Mouse (Mus musculus) liver, embryonic 13.5 days (tissue): ENCODE measurements around the gene Sdccag8. TPM values are rescaled to one million over a fixed set of nuclear protein-coding genes. Genes with fewer than 3 reads are reported as not detected.
A peak's percentile ranks its signal among the peaks of the same experiment; 100 is the strongest.

Experiments
- ATAC-seq: fragments of 200-750 bp; cut with Nextera tagmentation; 2 replicates; pipeline ENCODE4 v1.8.0; 2017; ENCODE audit warnings: low read depth, mild to moderate bottlenecking, moderate number of reproducible peaks, moderate library complexity
- DNase-seq: peaks from one replicate; pipeline ENCODE4 v3.0.0; 2022
- H3K27ac ChIP-seq: fragments of 300-500 bp; sonication (generic); 2 replicates; pipeline ENCODE4 v1.5.1; 2015; ENCODE audit warnings: moderate library complexity, mild to moderate bottlenecking, inconsistent platforms
- H3K27me3 ChIP-seq: fragments of 300-500 bp; sonication (generic); 2 replicates; pipeline ENCODE4 v1.6.1; 2015; ENCODE audit warnings: mild to moderate bottlenecking, inconsistent platforms
- H3K36me3 ChIP-seq: fragments of 300-500 bp; sonication (generic); 2 replicates; pipeline ENCODE4 v1.6.1; 2015; ENCODE audit warnings: mild to moderate bottlenecking, inconsistent platforms
- H3K4me1 ChIP-seq: fragments of 300-500 bp; sonication (generic); replicated peaks from 2 replicates; pipeline ENCODE4 v1.6.1; 2015; ENCODE audit warnings: inconsistent platforms
- H3K4me2 ChIP-seq: fragments of 300-500 bp; sonication (generic); 2 replicates; pipeline ENCODE4 v1.6.1; 2015; ENCODE audit warnings: inconsistent platforms, mild to moderate bottlenecking, moderate library complexity
- H3K4me3 ChIP-seq: fragments of 300-500 bp; sonication (generic); replicated peaks from 2 replicates; pipeline ENCODE4 v1.5.1; 2015; ENCODE audit warnings: mild to moderate bottlenecking, inconsistent platforms
- H3K9ac ChIP-seq: fragments of 300-500 bp; sonication (generic); 2 replicates; pipeline ENCODE4 v1.6.1; 2015; ENCODE audit warnings: mild to moderate bottlenecking, inconsistent platforms
- H3K9me3 ChIP-seq: fragments of 300-500 bp; sonication (generic); replicated peaks from 2 replicates; pipeline ENCODE4 v1.6.1; 2016; ENCODE audit warnings: inconsistent platforms
- WGBS: fragments of 180-500 bp; shearing (Covaris S2); methylation state at CpG from one replicate; pipeline ENCODE4 v1.1.7; 2015; ENCODE audit not compliant: insufficient replicate concordance; 5-methylcytosine and 5-hydroxymethylcytosine counted together
- polyA plus RNA-seq: library from polyadenylated mRNA; unstranded; fragments of >200 nt; fragmentation: Nextera tagmentation; extraction: Ambion mirVana; gene quantifications from 2 replicates; pipeline ENCODE4 v1.2.1, GENCODE M21; 2015

The Sdccag8 gene
- polyA plus RNA-seq, 1 experiment from 2014 or later = 5.7 TPM

GRCm38 (mm10) chr1:176816728-176817127 lies 2.3 kb downstream of the Sdccag8 start:
- WGBS = 59% methylated on average over 4 of the region's 4 CpGs
- no peak for ATAC-seq
- Histone ChIP-seq H3K36me3 (no peaks in the 10 kb centered on the region), H3K9ac (no peak overlapping the region), H3K27ac (no peak overlapping the region), H3K4me2 (no peak overlapping the region), H3K4me3 (no peak overlapping the region), H3K27me3 (no peaks in the 10 kb centered on the region), H3K9me3 (no peaks in the 10 kb centered on the region), H3K4me1 (peaks cover 50% of the 10 kb centered on the region)
- no peak for DNase-seq

DNA sequence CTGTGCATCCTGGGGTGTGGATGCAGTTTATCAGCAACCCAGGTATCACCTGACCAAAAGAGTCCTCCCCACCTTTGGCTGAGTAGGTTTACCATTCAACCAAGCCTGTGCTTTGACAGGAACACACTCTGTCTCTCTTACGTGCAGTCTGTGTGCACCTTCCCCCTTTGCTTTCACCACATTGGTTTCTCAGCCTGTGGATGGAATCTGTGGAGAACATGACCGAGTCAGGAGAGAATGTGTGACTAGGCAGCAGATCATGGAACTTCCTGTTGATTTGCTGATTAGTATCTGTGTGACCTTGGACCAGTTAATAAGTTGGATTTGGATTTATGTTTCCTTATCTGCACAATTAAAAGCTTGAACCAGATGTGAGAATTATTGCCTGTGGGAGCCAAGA lies 3.7 kb downstream of the Sdccag8 start:
- DNase-seq = no peak
- Histone ChIP-seq H3K27me3 (no peaks in the 10 kb centered on the region), H3K36me3 (no peaks in the 10 kb centered on the region), H3K4me1 (peaks cover 55% of the 10 kb centered on the region), H3K9ac (no peak overlapping the region), H3K4me2 (no peak overlapping the region), H3K9me3 (no peaks in the 10 kb centered on the region), H3K4me3 (no peak overlapping the region), H3K27ac (no peak overlapping the region)
- WGBS = 54% methylated on average over 2 of the region's 2 CpGs
- no peak for ATAC-seq

DNA sequence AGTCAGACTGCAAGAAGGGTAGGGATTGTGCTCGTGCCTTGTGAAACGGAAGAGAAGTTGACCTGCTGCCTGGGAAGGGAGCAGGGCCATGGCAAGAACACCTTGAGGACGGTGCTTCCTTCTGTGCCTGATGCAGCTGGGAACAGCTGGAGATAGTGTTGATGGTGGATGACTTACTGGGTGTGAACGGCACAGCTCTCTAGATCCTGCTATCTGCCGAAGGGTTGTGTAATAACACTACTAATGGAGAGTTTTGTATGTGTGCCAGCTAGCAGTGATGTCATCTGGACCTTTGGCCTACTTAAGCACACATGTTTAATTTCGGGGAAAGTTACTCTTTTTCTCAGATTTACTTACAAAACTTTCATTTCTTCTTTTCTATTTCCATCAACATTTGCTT lies 4.3 kb downstream of the Sdccag8 start:
- H3K27me3 ChIP-seq = no peaks in the 10 kb centered on the region
- H3K4me2 ChIP-seq = peak overlapping the region; percentile 30
- no peaks in the 10 kb centered on the region for H3K9me3 ChIP-seq
- WGBS = 34% methylated on average over 6 of the region's 6 CpGs
- no peak overlapping the region for H3K4me3 ChIP-seq
- no peak overlapping the region for H3K9ac ChIP-seq
- H3K4me1 ChIP-seq = peaks cover 61% of the 10 kb centered on the region
- ATAC-seq (no peak), DNase-seq (no peak)
- no peaks in the 10 kb centered on the region for H3K36me3 ChIP-seq
- H3K27ac ChIP-seq = peak overlapping the region; percentile 17; the same call in 1 of the 2 replicates

GRCm38 (mm10) chr1:176821929-176822328 lies 7.5 kb downstream of the Sdccag8 start:
- peak; percentile 54 for DNase-seq
- Histone ChIP-seq H3K27ac (no peak overlapping the region), H3K4me1 (peaks cover 70% of the 10 kb centered on the region), H3K4me2 (peak overlapping the region; percentile 34), H3K27me3 (no peaks in the 10 kb centered on the region), H3K9ac (no peak overlapping the region), H3K36me3 (no peaks in the 10 kb centered on the region), H3K9me3 (no peaks in the 10 kb centered on the region), H3K4me3 (no peak overlapping the region; the same call in 1 of the 2 replicates)
- 16% methylated on average over 1 of the region's 1 CpGs for WGBS
- ATAC-seq = peak; percentile 91

- Histone ChIP-seq H3K9me3 (no peaks in the 10 kb centered on the region), H3K36me3 (no peaks in the 10 kb centered on the region), H3K4me1 (peaks cover 76% of the 10 kb centered on the region), H3K9ac (no peak overlapping the region), H3K4me2 (peak overlapping the region; percentile 2; the same call in 1 of the 2 replicates), H3K27ac (no peak overlapping the region), H3K27me3 (no peaks in the 10 kb centered on the region), H3K4me3 (no peak overlapping the region)
- peak; percentile 31 for DNase-seq
- WGBS = 19% methylated on average over 4 of the region's 4 CpGs
- ATAC-seq = peak; percentile 70
These were observed 8.5 kb downstream of the Sdccag8 start for GRCm38 (mm10) chr1:176822949-176823348.

DNA sequence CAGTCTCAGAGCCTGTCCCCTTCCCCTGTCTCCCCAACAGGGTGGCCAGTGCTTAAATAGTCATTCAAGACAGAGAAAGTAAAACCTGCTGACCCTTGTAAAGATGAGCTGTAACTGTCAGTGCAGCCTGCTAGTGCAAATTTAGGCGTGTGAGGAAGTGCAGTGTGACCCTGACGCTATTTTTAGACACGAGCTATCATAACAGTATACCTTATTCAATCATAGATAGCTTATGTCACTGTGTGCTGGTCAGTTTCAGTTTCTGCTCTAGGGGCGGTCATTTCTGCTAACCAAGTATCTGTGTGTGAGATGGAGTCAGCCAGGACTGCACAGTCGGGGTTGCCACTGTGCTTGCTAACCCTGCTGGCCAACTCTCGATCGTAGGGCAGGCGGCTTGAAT lies 9.4 kb downstream of the Sdccag8 start:
- ATAC-seq = no peak
- Histone ChIP-seq H3K4me2 (no peak overlapping the region), H3K4me1 (peaks cover 71% of the 10 kb centered on the region), H3K9me3 (no peaks in the 10 kb centered on the region), H3K27me3 (no peaks in the 10 kb centered on the region), H3K27ac (no peak overlapping the region), H3K4me3 (no peak overlapping the region), H3K9ac (no peak overlapping the region), H3K36me3 (no peaks in the 10 kb centered on the region)
- DNase-seq = no peak
- 40% methylated on average over 8 of the region's 8 CpGs for WGBS

DNA sequence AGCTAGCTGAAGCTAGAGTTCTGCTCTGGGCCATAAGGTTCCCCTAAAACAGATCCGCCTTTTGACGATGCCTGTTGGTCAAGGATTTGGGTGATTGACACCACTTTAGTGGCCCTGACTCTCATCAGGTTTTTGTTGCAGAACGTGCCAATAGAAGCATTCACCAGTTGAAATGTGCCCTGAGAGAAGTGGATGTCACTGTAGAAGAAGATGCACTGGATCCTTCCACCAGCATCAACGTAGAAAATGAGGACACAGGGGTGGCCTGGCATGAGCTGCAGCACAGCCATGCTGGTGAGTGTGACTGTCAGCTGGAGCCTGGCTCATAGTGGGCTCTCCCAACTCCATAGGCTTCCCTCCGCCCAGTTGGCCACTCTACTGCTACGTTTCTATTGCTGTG lies 10.2 kb downstream of the Sdccag8 start:
- peaks cover 71% of the 10 kb centered on the region for H3K4me1 ChIP-seq
- no peak overlapping the region for H3K9ac ChIP-seq
- no peaks in the 10 kb centered on the region for H3K9me3 ChIP-seq
- ATAC-seq = no peak
- H3K27me3 ChIP-seq = no peaks in the 10 kb centered on the region
- no peak for DNase-seq
- no peak overlapping the region for H3K4me3 ChIP-seq
- WGBS = 70% methylated on average over 6 of the region's 6 CpGs
- no peak overlapping the region for H3K27ac ChIP-seq
- H3K4me2 ChIP-seq = no peak overlapping the region
- no peaks in the 10 kb centered on the region for H3K36me3 ChIP-seq

- Histone ChIP-seq H3K9me3 (no peaks in the 10 kb centered on the region), H3K36me3 (no peaks in the 10 kb centered on the region), H3K9ac (no peak overlapping the region), H3K4me2 (no peak overlapping the region), H3K27me3 (no peaks in the 10 kb centered on the region), H3K4me3 (no peak overlapping the region), H3K27ac (no peak overlapping the region), H3K4me1 (peaks cover 69% of the 10 kb centered on the region)
- DNase-seq (no peak), ATAC-seq (no peak)
- 88% methylated on average over 4 of the region's 4 CpGs for WGBS
These were observed 10.6 kb downstream of the Sdccag8 start for GRCm38 (mm10) chr1:176825084-176825483.

- Histone ChIP-seq H3K4me3 (no peak overlapping the region), H3K27me3 (no peaks in the 10 kb centered on the region), H3K9me3 (no peaks in the 10 kb centered on the region), H3K4me2 (no peak overlapping the region), H3K36me3 (no peaks in the 10 kb centered on the region), H3K27ac (no peak overlapping the region), H3K4me1 (peaks cover 58% of the 10 kb centered on the region), H3K9ac (no peak overlapping the region)
- ATAC-seq (no peak), DNase-seq (no peak)
- 40% methylated on average over 11 of the region's 11 CpGs for WGBS
These were observed 11.7 kb downstream of the Sdccag8 start for GRCm38 (mm10) chr1:176826186-176826585.

- 46% methylated on average over 4 of the region's 4 CpGs for WGBS
- Histone ChIP-seq H3K27me3 (no peaks in the 10 kb centered on the region), H3K9me3 (no peaks in the 10 kb centered on the region), H3K4me1 (peaks cover 51% of the 10 kb centered on the region), H3K4me3 (no peak overlapping the region), H3K27ac (no peak overlapping the region), H3K4me2 (peak overlapping the region; percentile 11; the same call in 1 of the 2 replicates), H3K36me3 (no peaks in the 10 kb centered on the region), H3K9ac (no peak overlapping the region)
- DNase-seq (no peak), ATAC-seq (no peak)
These were observed 12.5 kb downstream of the Sdccag8 start for GRCm38 (mm10) chr1:176826931-176827330.

- 30% methylated on average over 4 of the region's 4 CpGs for WGBS
- peak overlapping the region; percentile 11; the same call in 1 of the 2 replicates for H3K4me2 ChIP-seq
- ATAC-seq = peak; percentile 81
These were observed 12.9 kb downstream of the Sdccag8 start for GRCm38 (mm10) chr1:176827365-176827764.

DNA sequence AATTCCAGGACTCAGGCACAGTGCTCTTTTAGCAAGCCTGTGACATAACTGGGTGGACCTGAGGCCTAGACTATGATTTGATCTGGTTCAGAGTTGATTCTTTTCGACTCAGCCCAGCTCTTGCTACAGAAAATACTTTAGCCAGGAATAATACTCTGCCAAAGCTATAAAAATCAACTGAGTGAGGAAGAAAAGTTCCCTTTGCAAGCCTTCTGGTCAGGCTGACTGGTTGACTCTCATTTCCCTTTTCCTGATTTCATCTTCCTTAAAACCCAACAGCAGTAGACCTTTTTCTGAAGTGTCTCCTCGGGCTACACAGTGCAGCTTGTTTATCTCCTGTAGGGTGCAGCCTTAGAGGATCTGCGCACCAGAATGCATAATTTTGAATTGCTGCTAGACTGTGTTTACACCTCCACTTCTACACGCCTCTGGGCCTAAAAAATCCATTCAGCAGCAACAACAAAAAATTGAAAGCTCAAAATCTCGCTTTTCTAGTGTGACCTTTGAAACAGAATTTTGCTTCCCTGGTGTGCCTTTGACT lies 13.6 kb downstream of the Sdccag8 start:
- Histone ChIP-seq H3K27ac (peak overlapping the region; percentile 39; the same call in 1 of the 2 replicates), H3K36me3 (no peaks in the 10 kb centered on the region), H3K4me2 (no peak overlapping the region), H3K9ac (no peak overlapping the region), H3K9me3 (no peaks in the 10 kb centered on the region), H3K27me3 (no peaks in the 10 kb centered on the region), H3K4me3 (no peak overlapping the region), H3K4me1 (peaks cover 40% of the 10 kb centered on the region)
- 45% methylated on average over 5 of the region's 5 CpGs for WGBS
- no peak for ATAC-seq
- no peak for DNase-seq

More at GRCm38 (mm10) chr1:176827365-176827764, 12.9 kb downstream of the Sdccag8 start:
- Histone ChIP-seq H3K27me3 (no peaks in the 10 kb centered on the region), H3K4me1 (peaks cover 47% of the 10 kb centered on the region), H3K4me3 (no peak overlapping the region), H3K27ac (no peak overlapping the region), H3K9ac (no peak overlapping the region), H3K9me3 (no peaks in the 10 kb centered on the region), H3K36me3 (no peaks in the 10 kb centered on the region)
- DNase-seq = peak; percentile 32
